Mouse (Mus musculus) limb, embryonic 12.5 days (tissue): ENCODE measurements at regions not wholly inside any gene's neighbourhood (a gene's known extent, or its start where the extent isn't known, plus 50 kb on each side); places are given as distances from the start of the nearest gene placed in this dataset.

Source experiments
- ATAC-seq: fragments of 200-750 bp; cut with Nextera tagmentation; 2 replicates; pipeline ENCODE4 v1.8.0; 2017; ENCODE audit warnings: low read depth, moderate TSS enrichment; ENCODE audit not compliant: insufficient number of reproducible peaks, insufficient read depth, low FRiP score, low TSS enrichment
- H3K27ac ChIP-seq: fragments of 300-500 bp; sonication (generic); 2 replicates; pipeline ENCODE4 v1.5.1; 2016; ENCODE audit warnings: mild to moderate bottlenecking, moderate library complexity
- H3K27me3 ChIP-seq: fragments of 300-500 bp; sonication (generic); 2 replicates; pipeline ENCODE4 v1.6.1; 2016; ENCODE audit warnings: mild to moderate bottlenecking, moderate library complexity
- H3K36me3 ChIP-seq: fragments of 300-500 bp; sonication (generic); 2 replicates; pipeline ENCODE4 v1.6.1; 2016; ENCODE audit warnings: mild to moderate bottlenecking, moderate library complexity
- H3K4me1 ChIP-seq: fragments of 300-500 bp; sonication (generic); replicated peaks from 2 replicates; pipeline ENCODE4 v1.6.1; 2016
- H3K4me2 ChIP-seq: fragments of 300-500 bp; sonication (generic); 2 replicates; pipeline ENCODE4 v1.6.1; 2016; ENCODE audit warnings: mild to moderate bottlenecking, moderate library complexity
- H3K4me3 ChIP-seq: fragments of 300-500 bp; sonication (generic); replicated peaks from 2 replicates; pipeline ENCODE4 v1.5.1; 2016; ENCODE audit warnings: mild to moderate bottlenecking
- H3K9ac ChIP-seq: fragments of 300-500 bp; sonication (generic); replicated peaks from 2 replicates; pipeline ENCODE4 v1.6.1; 2016; ENCODE audit warnings: mild to moderate bottlenecking, moderate library complexity
- H3K9me3 ChIP-seq: fragments of 300-500 bp; sonication (generic); 2 replicates; pipeline ENCODE4 v1.6.1; 2016; ENCODE audit warnings: mild to moderate bottlenecking, moderate library complexity
- WGBS: fragments of 180-500 bp; shearing (Covaris S2); methylation state at CpG from one replicate; pipeline ENCODE4 v1.1.7; 2016; 5-methylcytosine and 5-hydroxymethylcytosine counted together

- H3K4me1 ChIP-seq: peaks cover 6% of the 10 kb centered on the region; the same call in 1 of the 2 replicates
- no peak for ATAC-seq
- no peak overlapping the region for H3K4me3 ChIP-seq
- H3K27me3 ChIP-seq: no peaks in the 10 kb centered on the region
- 87% methylated on average over 5 of the region's 5 CpGs for WGBS
- no peaks in the 10 kb centered on the region for H3K9me3 ChIP-seq
- H3K9ac ChIP-seq: no peak overlapping the region
- no peak overlapping the region for H3K27ac ChIP-seq
- no peak overlapping the region for H3K4me2 ChIP-seq
- no peaks in the 10 kb centered on the region for H3K36me3 ChIP-seq
Measured at GRCm38 (mm10) chr7:36309761-36310605, 387.9 kb upstream of the Tshz3 start.

GRCm38 (mm10) chr7:36308726-36309125, 389.2 kb upstream of the Tshz3 start:
- H3K9me3 ChIP-seq: no peaks in the 10 kb centered on the region
- no peak overlapping the region for H3K27ac ChIP-seq
- no peak for ATAC-seq
- H3K9ac ChIP-seq: no peak overlapping the region
- H3K4me1 ChIP-seq: peaks cover 6% of the 10 kb centered on the region; the same call in 1 of the 2 replicates
- H3K27me3 ChIP-seq: no peaks in the 10 kb centered on the region
- H3K4me2 ChIP-seq: no peak overlapping the region
- 86% methylated on average over 9 of the region's 9 CpGs for WGBS
- H3K4me3 ChIP-seq: no peak overlapping the region
- no peaks in the 10 kb centered on the region for H3K36me3 ChIP-seq

DNA sequence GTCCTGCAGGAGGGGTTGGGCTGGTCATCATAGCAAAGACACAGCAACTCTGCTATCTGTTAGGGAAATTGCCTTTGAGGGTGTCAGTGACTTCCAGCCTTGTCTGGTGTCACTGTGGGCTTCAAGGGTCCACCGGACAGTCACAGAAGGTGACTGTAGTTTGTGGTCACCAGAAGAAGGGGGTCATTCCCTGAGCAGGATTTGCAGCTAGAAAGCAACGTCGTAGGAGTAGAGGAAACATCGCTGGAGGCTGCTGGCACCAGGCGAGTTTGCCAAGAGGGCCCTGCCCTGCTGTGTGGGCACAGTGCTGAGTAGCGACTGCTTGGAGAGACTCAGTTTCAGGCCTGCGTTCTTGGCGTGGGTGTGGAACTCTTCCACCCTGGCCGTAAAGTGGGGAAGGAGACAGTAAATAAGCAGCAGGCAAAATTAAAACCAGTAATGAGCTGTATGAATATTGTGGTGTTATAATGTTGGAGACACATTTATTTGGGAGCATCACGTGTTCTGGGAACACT, 389.8 kb upstream of the Tshz3 start:
- H3K4me2 ChIP-seq: no peak overlapping the region
- no peaks in the 10 kb centered on the region for H3K27me3 ChIP-seq
- no peaks in the 10 kb centered on the region for H3K36me3 ChIP-seq
- H3K27ac ChIP-seq: no peak overlapping the region
- no peaks in the 10 kb centered on the region for H3K9me3 ChIP-seq
- 72% methylated on average over 10 of the region's 10 CpGs for WGBS
- H3K4me1 ChIP-seq: peaks cover 6% of the 10 kb centered on the region; the same call in 1 of the 2 replicates
- no peak overlapping the region for H3K9ac ChIP-seq
- H3K4me3 ChIP-seq: no peak overlapping the region
- no peak for ATAC-seq

DNA sequence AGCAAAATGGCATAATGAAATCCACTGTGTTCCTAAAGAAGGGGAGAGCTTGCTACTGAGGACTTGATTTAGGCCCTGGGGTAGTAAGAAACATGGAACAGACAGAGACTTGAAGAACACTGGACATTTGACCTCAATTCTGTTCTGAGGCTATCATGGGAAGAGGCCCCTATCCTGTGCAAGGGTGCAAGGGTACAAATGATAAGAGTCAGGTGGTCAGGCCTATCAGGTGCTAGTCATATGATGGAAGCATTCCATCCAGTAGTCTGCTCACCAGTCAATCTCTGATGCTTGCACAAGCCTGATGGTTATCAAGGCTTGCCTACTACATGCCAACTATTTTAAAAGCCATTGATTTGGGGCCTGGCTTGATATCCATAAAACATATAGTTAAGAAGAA, 420.6 kb upstream of the Tshz3 start:
- no peaks in the 10 kb centered on the region for H3K27me3 ChIP-seq

DNA sequence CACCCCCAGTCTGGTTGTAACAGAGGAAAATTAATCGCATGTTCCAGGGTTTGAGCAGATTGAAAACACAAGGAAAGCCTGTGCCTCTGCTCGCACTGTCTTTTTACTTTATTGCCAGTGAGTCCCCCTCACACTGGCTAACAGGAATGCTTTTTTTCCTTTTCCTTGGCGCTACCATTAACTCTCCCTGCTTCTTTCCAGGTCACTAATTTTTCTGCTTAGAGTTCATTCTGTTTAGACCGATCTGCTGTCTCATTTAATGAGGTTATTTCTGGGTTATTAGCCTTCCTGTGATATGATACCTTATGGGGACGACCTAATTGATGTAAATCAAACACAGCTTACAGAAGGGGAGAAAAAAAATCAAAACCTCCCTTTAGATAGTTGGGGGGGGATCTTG, 429.0 kb upstream of the Tshz3 start:
- Histone ChIP-seq H3K4me1 (peaks cover 6% of the 10 kb centered on the region; the same call in 1 of the 2 replicates), H3K4me3 (no peak overlapping the region), H3K9ac (no peak overlapping the region), H3K9me3 (no peaks in the 10 kb centered on the region), H3K4me2 (no peak overlapping the region), H3K36me3 (no peaks in the 10 kb centered on the region), H3K27me3 (no peaks in the 10 kb centered on the region), H3K27ac (no peak overlapping the region)
- no peak for ATAC-seq
- WGBS: 32% methylated on average over 5 of the region's 5 CpGs

More for the DNA sequence above, 420.6 kb upstream of the Tshz3 start:
- Histone ChIP-seq H3K9me3 (no peaks in the 10 kb centered on the region), H3K4me1 (no peaks in the 10 kb centered on the region), H3K4me2 (no peak overlapping the region), H3K4me3 (no peak overlapping the region), H3K36me3 (no peaks in the 10 kb centered on the region), H3K9ac (no peak overlapping the region), H3K27ac (no peak overlapping the region)
- no peak for ATAC-seq

GRCm38 (mm10) chr7:36265163-36265823, 432.6 kb upstream of the Tshz3 start:
- no peak overlapping the region for H3K4me2 ChIP-seq
- no peak for ATAC-seq
- 91% methylated on average over 7 of the region's 7 CpGs for WGBS
- no peaks in the 10 kb centered on the region for H3K36me3 ChIP-seq
- peaks cover 6% of the 10 kb centered on the region; the same call in 1 of the 2 replicates for H3K4me1 ChIP-seq
- H3K4me3 ChIP-seq: no peak overlapping the region
- H3K27ac ChIP-seq: no peak overlapping the region
- no peak overlapping the region for H3K9ac ChIP-seq
- no peaks in the 10 kb centered on the region for H3K27me3 ChIP-seq
- H3K9me3 ChIP-seq: no peaks in the 10 kb centered on the region

DNA sequence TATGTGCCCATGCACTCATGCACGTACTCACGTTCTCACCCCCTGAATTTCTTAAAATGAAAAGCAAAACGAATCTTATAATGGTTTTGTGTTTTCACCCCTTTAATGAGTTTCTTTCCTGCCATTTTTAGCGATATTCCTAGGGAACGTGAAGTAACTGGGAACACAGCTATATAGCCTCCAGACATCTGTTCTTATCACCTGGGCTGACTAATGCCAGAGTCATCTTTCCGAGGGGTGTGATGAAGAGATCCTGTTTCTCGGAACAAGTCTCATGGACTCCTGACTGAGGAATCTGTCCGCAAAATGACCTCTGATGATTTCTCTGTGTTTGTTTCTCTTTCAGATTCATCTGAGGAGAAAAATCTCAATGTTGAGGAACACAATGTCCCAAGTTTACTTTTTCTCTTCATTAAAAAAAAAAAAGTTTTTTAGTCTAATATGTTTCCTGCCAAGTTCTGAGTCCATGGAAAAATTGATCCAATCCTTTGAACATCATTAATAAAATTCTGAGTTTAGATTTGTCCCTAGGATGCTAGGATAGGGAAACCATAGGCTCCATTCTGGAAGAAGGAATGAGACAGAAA, 435.7 kb upstream of the Tshz3 start:
- Histone ChIP-seq H3K27ac (no peak overlapping the region), H3K27me3 (no peaks in the 10 kb centered on the region), H3K9me3 (no peaks in the 10 kb centered on the region), H3K4me1 (no peaks in the 10 kb centered on the region), H3K36me3 (no peaks in the 10 kb centered on the region), H3K9ac (no peak overlapping the region), H3K4me3 (no peak overlapping the region), H3K4me2 (no peak overlapping the region)
- WGBS: 75% methylated on average over 8 of the region's 8 CpGs
- ATAC-seq: no peak

- no peaks in the 10 kb centered on the region for H3K4me1 ChIP-seq
- H3K27ac ChIP-seq: no peak overlapping the region
- WGBS: 93% methylated on average over 15 of the region's 15 CpGs
- no peaks in the 10 kb centered on the region for H3K27me3 ChIP-seq
- H3K9ac ChIP-seq: no peak overlapping the region
- ATAC-seq: no peak
- no peak overlapping the region for H3K4me2 ChIP-seq
- no peak overlapping the region for H3K4me3 ChIP-seq
- no peaks in the 10 kb centered on the region for H3K36me3 ChIP-seq
- no peaks in the 10 kb centered on the region for H3K9me3 ChIP-seq
Measured at GRCm38 (mm10) chr7:36257102-36257501, 440.8 kb upstream of the Tshz3 start.

DNA sequence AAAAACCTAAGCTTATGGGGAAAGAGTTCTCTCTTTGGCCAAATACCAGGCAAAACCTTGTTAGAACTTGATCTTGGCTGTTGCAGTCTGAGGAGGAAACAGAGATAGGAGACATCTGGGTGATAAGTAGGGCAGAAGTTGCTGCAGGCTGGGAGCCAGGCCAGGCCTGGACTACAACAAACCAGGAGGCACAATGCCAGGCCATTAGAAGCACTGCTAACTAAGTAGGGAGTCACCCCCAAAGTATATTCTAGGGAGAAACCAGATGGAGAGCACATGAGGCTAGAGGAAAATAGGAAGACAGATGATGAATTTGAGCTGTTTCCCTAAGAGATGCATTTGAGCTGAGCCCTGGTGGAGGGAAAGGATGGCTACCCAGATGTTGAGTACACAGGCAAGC, 444.6 kb upstream of the Zfp507 start:
- H3K27me3 ChIP-seq: no peaks in the 10 kb centered on the region
- no peak overlapping the region for H3K9ac ChIP-seq
- H3K36me3 ChIP-seq: no peaks in the 10 kb centered on the region
- no peaks in the 10 kb centered on the region for H3K4me1 ChIP-seq
- no peak overlapping the region for H3K4me3 ChIP-seq
- no peak overlapping the region for H3K4me2 ChIP-seq
- no peak for ATAC-seq
- no peak overlapping the region for H3K27ac ChIP-seq
- no peaks in the 10 kb centered on the region for H3K9me3 ChIP-seq

DNA sequence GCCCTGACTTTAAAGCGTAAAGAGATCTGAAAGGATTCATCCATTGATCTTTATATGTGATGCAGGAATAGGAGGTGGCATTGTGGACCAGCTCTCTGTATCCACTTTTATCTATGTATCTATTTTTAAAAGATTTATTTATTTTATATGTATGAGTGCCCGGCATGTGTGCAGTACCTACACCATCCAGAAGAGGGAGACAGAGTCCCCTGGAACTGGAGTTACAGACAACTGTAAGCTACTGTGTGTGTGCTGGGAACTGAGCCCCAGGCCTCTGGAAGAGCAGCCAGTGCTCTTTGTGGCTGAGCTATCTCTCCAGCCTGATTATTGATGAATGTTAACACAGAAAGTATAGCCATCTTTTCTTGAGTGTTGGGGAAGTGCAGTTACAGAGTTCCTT, 433.9 kb upstream of the Zfp507 start:
- Histone ChIP-seq H3K4me2 (no peak overlapping the region), H3K4me1 (no peaks in the 10 kb centered on the region), H3K4me3 (no peak overlapping the region), H3K9me3 (0 out of 2 replicates have a peak, but pooled peaks cover 6% of the 10 kb centered on the region), H3K27me3 (no peaks in the 10 kb centered on the region), H3K27ac (no peak overlapping the region), H3K9ac (no peak overlapping the region), H3K36me3 (no peaks in the 10 kb centered on the region)
- ATAC-seq: no peak
- 92% methylated on average over 2 of the region's 2 CpGs for WGBS

DNA sequence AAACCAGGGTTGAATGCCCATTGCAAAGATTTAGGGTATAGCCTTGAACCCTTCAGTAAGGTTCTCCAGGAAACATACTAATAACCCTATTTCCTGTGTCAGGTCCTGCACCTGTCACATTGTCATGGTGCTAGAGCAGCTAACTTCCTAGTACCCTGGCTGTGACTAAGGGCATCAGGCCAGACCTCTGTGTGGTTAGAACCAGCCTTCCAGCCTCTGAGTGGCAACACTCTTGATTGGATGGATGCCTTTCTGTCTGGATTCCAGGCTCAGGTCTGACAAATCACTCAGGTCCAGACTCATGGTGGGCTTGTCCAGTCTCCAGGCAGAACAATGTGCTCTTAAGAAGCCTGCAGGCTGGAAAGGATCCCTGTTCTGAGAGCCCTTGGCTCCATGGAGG, 426.2 kb upstream of the Zfp507 start:
- H3K4me1 ChIP-seq: no peaks in the 10 kb centered on the region
- H3K27me3 ChIP-seq: no peaks in the 10 kb centered on the region
- H3K4me2 ChIP-seq: no peak overlapping the region
- H3K4me3 ChIP-seq: no peak overlapping the region
- ATAC-seq: no peak
- no peak overlapping the region for H3K27ac ChIP-seq
- no peaks in the 10 kb centered on the region for H3K36me3 ChIP-seq
- H3K9ac ChIP-seq: no peak overlapping the region
- no peaks in the 10 kb centered on the region for H3K9me3 ChIP-seq
